In genomic region chr1:161005526-161005925, GRCm38 (mm10) we compare ENCODE assay signal across 26 mouse cellular contexts. TPM values are rescaled to one million over a fixed set of nuclear protein-coding genes. Genes with fewer than 3 reads are reported as not detected.
DNase-seq lines count a peak whose midpoint lies in the region; ATAC-seq lines count a peak whose summit lies in the region.
"Had no signal": no experiment of that assay in that cellular context is flagged by ENCODE, and none has a peak within 500 bp of the region (broad histone marks: within the 10 kb centered on the region; RNA-seq: fewer than 3 reads in every experiment).

No protein-coding gene starts in this region.

- H3K27ac ChIP-seq in intestine, embryonic 14.5 days (ENCODE audit: low read depth), result no peak overlapping the region
- H3K27ac ChIP-seq in intestine, embryonic 15.5 days, result no peak overlapping the region
- H3K27ac ChIP-seq in limb, embryonic 13.5 days, result peak overlapping the region; percentile 3; the same call in 1 of the 2 replicates
- H3K27ac ChIP-seq: embryonic facial prominence, embryonic 13.5 days; embryonic facial prominence, embryonic 15.5 days; forebrain, embryonic 10.5 days; forebrain, embryonic 12.5 days had no signal

- no peak overlapping the region for H3K9ac ChIP-seq in intestine, embryonic 14.5 days (ENCODE audit: low read length)
- no peak overlapping the region for H3K9ac ChIP-seq in intestine, embryonic 15.5 days
- no peak overlapping the region for H3K9ac ChIP-seq in limb, embryonic 13.5 days
- H3K9ac ChIP-seq: embryonic facial prominence, embryonic 13.5 days; embryonic facial prominence, embryonic 15.5 days; forebrain, embryonic 12.5 days had no signal

- DNase-seq in intestine, embryonic 14.5 days (ENCODE audit: low spot score), result peak; percentile 6
- peak; percentile 42 for DNase-seq in ES-CJ7 (ENCODE audit: low read depth, low spot score)
- peak; percentile 52 for DNase-seq in R1 (ENCODE audit: low read depth, low spot score)
- DNase-seq in kidney, postnatal 36 days, result no peak
- DNase-seq in cerebellum, postnatal 10 days, result no peak
- DNase-seq: adrenal gland, adult 8-10 months; adrenal gland, postnatal 14 days; adrenal gland, postnatal 36 days; cerebellum, adult 11-12 months; cerebellum, adult 2 months; cerebellum, adult 9-10 months; cerebellum, postnatal 14 days; cerebellum, postnatal 36 days; embryo, embryonic 11 days had no signal

- peaks cover 11% of the 10 kb centered on the region for H3K36me3 ChIP-seq in intestine, embryonic 14.5 days (ENCODE audit: control insufficient read depth, insufficient read depth, low read length)
- H3K36me3 ChIP-seq in intestine, embryonic 15.5 days, result no peaks in the 10 kb centered on the region; the same call in 1 of the 2 replicates
- peaks cover 28% of the 10 kb centered on the region for H3K36me3 ChIP-seq in limb, embryonic 13.5 days

- no peaks in the 10 kb centered on the region for H3K27me3 ChIP-seq in intestine, embryonic 14.5 days (replicated peaks; ENCODE audit: control insufficient read depth, insufficient read depth, low read length)
- no peaks in the 10 kb centered on the region for H3K27me3 ChIP-seq in intestine, embryonic 15.5 days (replicated peaks)
- H3K27me3 ChIP-seq in limb, embryonic 13.5 days, result no peaks in the 10 kb centered on the region
- H3K27me3 ChIP-seq: embryonic facial prominence, embryonic 13.5 days; embryonic facial prominence, embryonic 15.5 days; forebrain, embryonic 12.5 days; Patski had no signal

- no peak overlapping the region for H3K4me2 ChIP-seq in intestine, embryonic 14.5 days (ENCODE audit: low read length)
- H3K4me2 ChIP-seq in intestine, embryonic 15.5 days (replicated peaks), result no peak overlapping the region
- no peak overlapping the region for H3K4me2 ChIP-seq in limb, embryonic 13.5 days (replicated peaks)
- H3K4me2 ChIP-seq: embryonic facial prominence, embryonic 13.5 days; embryonic facial prominence, embryonic 15.5 days; forebrain, embryonic 12.5 days had no signal

- H3K9me3 ChIP-seq in intestine, embryonic 14.5 days (ENCODE audit: control insufficient read depth, low read length), result no peaks in the 10 kb centered on the region
- no peaks in the 10 kb centered on the region for H3K9me3 ChIP-seq in intestine, embryonic 15.5 days
- H3K9me3 ChIP-seq in limb, embryonic 13.5 days, result no peaks in the 10 kb centered on the region
- H3K9me3 ChIP-seq: embryonic facial prominence, embryonic 13.5 days; embryonic facial prominence, embryonic 15.5 days; forebrain, embryonic 10.5 days; forebrain, embryonic 12.5 days; G1E had no signal

- H3K4me1 ChIP-seq in intestine, embryonic 14.5 days (replicated peaks; ENCODE audit: control insufficient read depth, insufficient read depth, low read length), result no peaks in the 10 kb centered on the region
- H3K4me1 ChIP-seq in intestine, embryonic 15.5 days (replicated peaks), result no peaks in the 10 kb centered on the region
- H3K4me1 ChIP-seq in limb, embryonic 13.5 days, result peaks cover 6% of the 10 kb centered on the region; the same call in 1 of the 2 replicates
- H3K4me1 ChIP-seq: forebrain, embryonic 10.5 days; forebrain, embryonic 12.5 days had no signal

- no peak overlapping the region for H3K4me3 ChIP-seq in intestine, embryonic 14.5 days (ENCODE audit: low read depth, low read length)
- no peak overlapping the region for H3K4me3 ChIP-seq in intestine, embryonic 15.5 days (replicated peaks)
- no peak overlapping the region for H3K4me3 ChIP-seq in limb, embryonic 13.5 days
- H3K4me3 ChIP-seq: embryonic facial prominence, embryonic 13.5 days; embryonic facial prominence, embryonic 15.5 days; erythroblast, embryonic 14.5 days; forebrain, embryonic 10.5 days; forebrain, embryonic 12.5 days had no signal

- WGBS in intestine, embryonic 14.5 days, result 80% methylated on average over 3 of the region's 3 CpGs
- WGBS in intestine, embryonic 15.5 days, result 77% methylated on average over 3 of the region's 3 CpGs
- WGBS in limb, embryonic 13.5 days, result 39% methylated on average over 3 of the region's 3 CpGs

- ATAC-seq in intestine, embryonic 14.5 days (replicated peaks; ENCODE audit: low FRiP score, low TSS enrichment, low read depth), result no peak
- ATAC-seq in intestine, embryonic 15.5 days, result no peak
- ATAC-seq in limb, embryonic 13.5 days (ENCODE audit: low FRiP score, low read depth), result no peak
- ATAC-seq: activated CD4-positive, CD25-positive, alpha-beta regulatory T cell, adult 4 months; forebrain, embryonic 14.5 days; forebrain, embryonic 16.5 days; Patski had no signal

RNA-seq across cellular contexts. Expression of gene Serpinc1, which starts 27.1 kb away (rescaled TPM):
- 1.9 and 2.0 TPM in 2 replicates for polyA plus RNA-seq in intestine, embryonic 14.5 days (2014; fragmentation: Nextera tagmentation; extraction: Ambion mirVana)
- 7.0 and 11.8 TPM in 2 replicates for polyA plus RNA-seq in intestine, embryonic 15.5 days (2015; fragmentation: Nextera tagmentation; extraction: Ambion mirVana)
- 3.9 and 4.3 TPM in 2 replicates for polyA plus RNA-seq in limb, embryonic 13.5 days (2015; fragmentation: Nextera tagmentation; extraction: Ambion mirVana)

RNA-seq across cellular contexts. Expression of gene Zbtb37, which starts 29.1 kb away (rescaled TPM):
- 6.6 and 8.1 TPM in 2 replicates for polyA plus RNA-seq in intestine, embryonic 14.5 days (2014; fragmentation: Nextera tagmentation; extraction: Ambion mirVana)
- 6.0 and 8.3 TPM in 2 replicates for polyA plus RNA-seq in intestine, embryonic 15.5 days (2015; fragmentation: Nextera tagmentation; extraction: Ambion mirVana)
- polyA plus RNA-seq in limb, embryonic 13.5 days (2015; fragmentation: Nextera tagmentation; extraction: Ambion mirVana), result 10.8 and 13.4 TPM in 2 replicates
- polyA plus RNA-seq: erythroblast, embryonic 14.5 days had no signal

Comparison
In these comparisons a context has a peak if more than half of its experiments do, and no peak if none do; other contexts are left out.
1. DNase-seq: peak in intestine, embryonic 14.5 days (single experiment), ES-CJ7 (single experiment) and R1 (single experiment); none in kidney, postnatal 36 days (0 of 2) and cerebellum, postnatal 10 days (0 of 2).